Mouse (Mus musculus): ENCODE data around the gene Sarnp.
"Not testable (repeated sequence)": the region's sequence is repeated elsewhere in the genome, so short reads cannot be mapped to it uniquely, and the experiment has no call there.

Sarnp gene

DNA sequence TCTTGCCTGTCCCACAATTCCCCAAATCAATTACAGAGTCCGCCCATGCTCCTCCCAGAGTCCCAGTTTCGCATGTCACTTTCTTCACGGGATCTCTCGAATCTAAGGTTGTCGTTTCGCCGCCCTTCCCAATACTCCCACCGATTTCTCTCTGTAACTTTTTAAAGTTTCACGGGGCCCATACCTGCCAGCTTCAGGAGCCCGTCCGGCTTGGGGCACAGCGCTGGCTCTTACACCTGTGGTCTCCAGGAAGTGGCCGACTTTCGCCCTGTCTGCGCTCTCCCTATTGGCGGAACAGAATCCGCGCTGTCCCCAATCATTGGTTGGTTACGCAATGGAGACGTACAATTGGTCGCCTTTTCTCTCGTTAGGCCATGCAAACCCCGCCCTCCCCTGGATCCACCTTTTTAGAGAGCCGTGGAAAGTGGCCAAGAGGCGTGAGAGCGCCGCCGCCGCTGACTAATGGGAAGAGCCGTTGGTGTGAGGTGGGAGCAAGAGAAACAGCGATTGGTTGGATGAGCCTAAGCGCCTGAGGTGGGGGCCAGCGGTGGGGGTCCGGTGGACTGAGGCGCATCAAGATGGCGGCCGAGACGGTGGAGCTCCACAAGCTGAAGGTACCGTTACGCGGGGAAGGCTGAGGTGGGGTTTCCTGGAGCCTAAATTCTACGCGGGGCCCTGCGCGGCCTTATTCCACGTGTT, 4.4 kb downstream of the Sarnp start, which contains the start of gene Ormdl2:
Gene Ormdl2, minus strand, starts transcription at position 288 of the 699 bp plus-strand sequence.
- peak; percentile 99 for DNase-seq

DNA sequence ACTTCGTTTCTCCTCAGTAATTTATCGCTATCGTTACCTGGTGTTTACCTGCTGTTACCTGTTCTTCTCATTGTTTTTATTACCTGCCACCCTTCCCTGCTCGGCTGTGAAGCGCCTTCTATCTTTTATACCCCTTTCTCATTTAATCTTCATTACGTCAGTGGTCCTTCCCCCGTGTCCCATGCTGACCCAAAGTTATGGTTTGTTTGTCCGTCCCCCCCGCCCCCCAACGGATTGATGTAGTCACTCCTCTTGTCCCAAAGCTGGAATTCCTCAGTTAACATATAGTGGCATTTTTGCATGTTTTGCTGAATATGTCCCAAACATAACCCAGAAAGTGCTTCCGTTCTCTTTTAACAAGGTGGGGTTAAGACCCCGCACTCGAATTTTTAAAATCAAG, 5.0 kb downstream of the Sarnp start:
- no peak for DNase-seq

DNA sequence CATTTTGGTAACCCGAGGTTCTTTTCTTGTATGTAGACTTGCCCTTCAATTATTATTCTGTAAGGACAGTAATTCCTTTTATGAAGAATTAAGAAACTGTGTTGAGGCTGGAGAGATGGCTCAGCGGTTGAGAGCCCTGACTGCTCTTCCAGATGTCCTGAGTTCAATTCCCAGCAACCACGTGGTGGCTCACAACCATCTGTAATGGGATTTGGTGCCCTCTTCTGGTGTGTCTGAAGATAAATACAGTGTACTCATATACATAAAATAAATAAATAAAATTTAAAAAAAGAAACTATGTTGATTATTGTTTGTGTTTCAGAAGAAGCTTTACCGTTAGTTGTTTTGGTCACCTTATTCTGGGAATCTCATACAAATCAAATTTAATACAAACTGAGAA, 6.0 kb downstream of the Sarnp start:
- not testable (repeated sequence) for DNase-seq

DNA sequence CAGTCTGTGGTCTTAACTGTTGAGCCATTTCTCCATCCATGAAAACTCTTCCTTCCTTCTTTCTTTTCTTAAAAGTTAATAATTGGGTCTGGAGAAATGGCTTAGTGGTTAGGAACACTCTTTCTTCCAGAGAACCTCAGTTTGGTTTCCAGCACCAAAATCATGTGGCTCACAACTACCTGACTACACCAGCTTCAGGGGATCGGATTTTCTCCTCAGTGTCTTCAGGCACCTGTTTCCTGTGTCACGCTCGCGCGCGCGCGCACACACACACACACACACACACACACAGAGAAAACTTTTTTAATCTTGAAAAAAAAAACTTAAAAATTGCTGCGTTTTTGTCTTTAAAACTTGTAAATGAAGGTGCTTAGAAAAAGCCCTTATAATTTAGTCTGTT, 6.7 kb downstream of the Sarnp start:
- no peak for DNase-seq

DNA sequence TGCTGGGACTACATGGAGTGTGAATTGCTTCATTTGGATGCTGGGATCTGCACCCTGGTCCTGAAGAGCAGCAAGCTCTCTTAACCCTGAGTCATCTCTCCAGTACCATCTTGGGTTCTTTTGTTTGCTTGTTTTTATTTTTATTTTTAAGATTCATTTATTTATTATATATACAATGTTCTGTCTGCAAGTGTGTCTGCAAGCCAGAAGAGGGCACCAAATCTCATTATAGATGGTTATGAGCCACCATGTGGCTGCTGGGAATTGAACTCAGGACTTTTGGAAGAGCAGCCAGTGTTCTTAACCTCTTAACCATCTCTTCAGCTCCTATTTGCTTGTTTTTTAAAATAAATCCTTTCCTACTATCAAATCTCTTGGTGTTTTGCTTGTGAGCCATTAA, 20.3 kb downstream of the Sarnp start:
- DNase-seq = no peak

DNA sequence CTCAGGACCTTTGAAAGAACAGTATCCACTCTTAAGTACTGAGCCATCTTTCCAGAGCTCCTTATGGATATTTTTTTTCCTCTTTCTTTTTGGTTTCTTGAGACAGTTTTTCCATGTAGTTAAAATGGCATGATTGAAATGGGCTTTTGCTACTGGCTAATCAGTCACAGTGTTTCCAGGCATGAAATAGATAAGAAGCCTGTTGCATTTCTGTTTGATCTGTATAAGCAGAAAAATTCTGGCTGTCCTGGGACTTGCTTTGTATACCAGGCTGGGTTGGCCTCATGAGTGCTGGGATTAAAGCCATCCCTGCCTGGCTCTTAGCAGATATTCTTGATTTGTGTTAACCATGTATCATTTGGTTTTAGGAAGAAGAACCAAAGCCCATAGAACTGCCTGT, 22.3 kb downstream of the Sarnp start:
- no peak for DNase-seq

DNA sequence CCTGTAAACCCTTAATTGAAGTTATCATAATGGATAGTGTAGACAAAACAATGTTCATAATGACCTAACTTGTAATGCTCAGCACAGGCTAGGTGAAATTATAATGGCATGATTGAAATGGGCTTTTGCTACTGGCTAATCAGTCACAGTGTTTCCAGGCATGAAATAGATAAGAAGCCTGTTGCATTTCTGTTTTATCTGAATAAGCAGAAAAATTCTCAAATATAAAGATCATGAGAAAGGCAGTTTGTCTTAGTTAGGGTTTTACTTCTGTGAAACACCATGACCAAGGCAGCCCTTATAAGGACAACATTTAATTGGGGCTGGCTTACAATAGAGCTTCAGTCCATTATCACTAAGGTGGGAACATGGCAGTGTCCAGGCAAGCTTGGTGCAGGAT, 23.5 kb downstream of the Sarnp start:
- DNase-seq = no peak

DNA sequence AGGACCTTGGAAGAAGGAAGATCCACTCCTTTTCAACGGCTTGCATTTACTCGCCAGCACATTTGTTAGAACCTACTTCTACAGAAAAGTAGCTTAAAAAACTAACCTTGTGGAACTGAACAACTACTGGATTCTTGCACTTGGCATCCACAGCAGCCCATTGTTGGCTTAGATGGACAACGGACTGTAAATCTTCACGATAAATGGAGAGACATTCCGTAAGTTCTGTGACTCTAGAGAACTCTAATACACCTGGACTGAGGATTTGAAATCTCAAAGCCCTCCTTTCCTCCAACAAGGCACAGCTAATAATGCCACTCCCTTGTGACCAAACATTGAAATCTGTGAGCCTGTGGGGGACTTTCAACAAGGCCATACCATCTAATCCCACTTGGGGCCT, 26.1 kb downstream of the Sarnp start:
- DNase-seq = no peak

DNA sequence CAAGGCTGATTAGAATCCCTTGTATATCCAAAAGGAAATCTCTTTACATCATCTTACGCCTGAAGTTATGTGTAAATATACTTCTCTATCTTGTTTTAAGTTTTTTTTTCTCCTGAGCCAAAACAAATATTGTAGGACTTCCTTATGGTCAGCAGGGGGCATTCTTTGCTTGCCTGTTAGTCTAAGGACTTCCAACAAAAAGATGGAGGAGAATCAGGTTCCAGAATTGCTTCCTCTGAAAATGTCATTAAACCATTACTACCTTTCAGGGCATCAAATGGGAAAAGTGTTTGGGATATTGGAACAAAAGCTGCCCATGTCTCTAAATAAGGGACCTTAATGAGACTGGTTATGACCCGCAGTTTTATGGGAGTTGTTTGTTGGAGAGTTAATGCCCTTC, 28.4 kb downstream of the Sarnp start:
- DNase-seq = no peak

DNA sequence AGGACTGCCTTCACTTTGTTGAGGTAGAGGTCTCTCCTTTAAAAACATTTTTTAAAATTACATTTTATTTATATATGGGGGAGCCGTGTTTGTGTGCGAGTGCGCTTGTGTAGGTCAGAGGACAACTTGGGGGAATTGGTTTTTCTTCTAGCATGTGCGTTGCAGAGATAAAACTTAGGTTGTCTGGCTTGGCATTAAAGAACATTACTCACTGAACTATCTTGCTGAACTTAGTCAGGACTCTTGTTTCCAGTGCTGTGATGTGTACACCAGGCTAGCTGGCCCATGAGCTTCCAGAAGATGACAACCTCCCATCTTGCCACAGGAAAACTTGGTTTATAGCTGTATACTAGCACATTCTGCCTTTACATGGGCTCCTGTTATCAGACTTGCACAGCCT, 29.5 kb downstream of the Sarnp start:
- no peak for DNase-seq

DNA sequence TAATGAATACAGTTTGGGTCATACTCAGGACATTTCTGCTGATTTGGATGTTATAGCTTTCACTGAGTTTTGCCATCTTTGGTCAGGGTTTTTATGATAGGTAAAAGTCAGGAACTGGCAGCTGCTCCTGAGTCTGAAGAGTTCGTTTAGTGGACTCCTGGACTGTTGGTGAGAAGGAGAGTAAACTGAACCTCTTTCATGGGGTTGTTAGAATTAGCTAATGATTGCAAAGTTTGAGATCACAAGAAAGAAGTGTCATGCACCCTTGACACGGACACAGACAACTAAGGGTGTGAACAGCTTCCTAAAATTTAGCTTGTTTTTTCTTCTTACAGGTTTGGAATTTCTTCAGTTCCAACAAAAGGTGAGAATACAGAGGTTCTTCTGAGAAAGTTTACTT, 31.3 kb downstream of the Sarnp start:
- no peak for DNase-seq

DNA sequence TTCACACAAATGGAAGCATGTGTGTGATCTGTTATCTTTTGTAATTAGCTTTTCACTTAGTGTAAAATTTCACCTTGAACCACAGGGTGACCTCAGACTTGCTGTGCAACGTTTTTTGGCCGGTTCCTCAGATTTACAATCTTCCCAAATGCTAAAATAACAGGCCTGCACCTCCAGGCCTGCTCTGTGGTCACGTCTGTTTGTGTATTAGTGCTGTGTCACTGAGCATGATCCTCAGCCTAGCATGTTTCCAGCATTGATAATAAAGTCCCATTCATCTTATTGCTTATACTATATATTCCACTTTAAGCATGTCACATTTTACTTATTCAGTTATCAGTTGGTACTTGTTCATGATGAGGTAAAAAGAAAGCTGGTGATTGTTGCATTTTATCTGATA, 33.2 kb downstream of the Sarnp start:
- no peak for DNase-seq

DNA sequence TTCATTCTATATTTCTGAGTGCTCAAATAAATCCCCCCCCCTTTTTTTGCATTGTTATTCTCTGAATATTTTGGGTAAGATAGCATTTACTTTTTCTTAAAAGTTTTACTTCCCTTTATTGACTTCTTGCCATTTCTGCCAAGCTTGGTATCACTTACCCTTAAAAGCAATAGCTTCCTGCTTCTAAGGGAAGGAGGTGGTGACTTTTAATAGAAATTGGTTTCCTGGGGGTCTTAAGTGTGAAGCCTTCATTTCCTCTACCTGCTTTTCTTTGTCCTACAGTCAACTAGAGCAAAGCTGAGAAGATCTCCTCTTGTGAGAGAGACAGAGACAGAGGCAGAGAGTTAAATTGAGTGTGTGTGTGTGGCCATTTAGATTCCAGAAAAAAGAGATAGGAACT, 44.0 kb downstream of the Sarnp start:
- DNase-seq = no peak

DNA sequence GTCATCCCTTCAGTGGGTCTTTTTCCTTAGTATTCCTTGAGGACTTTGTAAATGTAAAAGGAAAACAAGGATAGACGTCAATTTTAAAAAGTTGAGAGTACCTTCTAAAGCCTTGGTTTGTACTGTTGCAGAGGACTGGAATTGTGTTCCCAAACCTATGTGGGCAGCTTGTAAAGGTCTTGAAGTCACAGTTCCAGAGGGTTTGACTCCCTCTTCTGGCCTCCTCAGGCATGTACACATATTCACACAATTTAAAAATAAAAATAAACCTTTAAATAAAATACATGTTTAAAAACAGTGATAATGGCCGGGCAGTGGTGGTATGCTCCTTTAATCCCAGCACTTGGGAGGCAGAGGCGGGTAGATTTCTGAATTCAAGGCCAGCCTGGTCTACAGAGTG, 48.9 kb downstream of the Sarnp start:
- no peak for DNase-seq

DNA sequence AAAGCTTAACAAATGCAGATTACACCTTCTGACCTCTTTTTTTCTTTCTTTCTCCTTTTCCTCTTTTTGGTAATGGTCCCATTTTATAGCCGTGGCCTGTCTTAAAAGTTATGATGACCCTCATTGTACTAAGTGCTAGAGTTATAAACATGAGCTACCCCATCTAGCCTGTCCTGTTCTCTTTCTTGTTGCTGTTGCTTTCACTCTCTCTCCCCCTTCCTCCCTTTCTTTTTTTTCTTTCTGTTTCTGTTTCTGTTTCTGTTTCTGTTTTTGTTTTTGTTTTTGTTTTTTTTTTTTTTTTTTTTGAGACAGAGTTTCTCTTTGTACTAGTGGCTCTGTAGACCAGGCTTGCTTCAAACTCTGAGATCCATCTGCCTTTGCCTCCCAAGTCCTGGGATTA, 49.4 kb downstream of the Sarnp start:
- DNase-seq = no peak

DNA sequence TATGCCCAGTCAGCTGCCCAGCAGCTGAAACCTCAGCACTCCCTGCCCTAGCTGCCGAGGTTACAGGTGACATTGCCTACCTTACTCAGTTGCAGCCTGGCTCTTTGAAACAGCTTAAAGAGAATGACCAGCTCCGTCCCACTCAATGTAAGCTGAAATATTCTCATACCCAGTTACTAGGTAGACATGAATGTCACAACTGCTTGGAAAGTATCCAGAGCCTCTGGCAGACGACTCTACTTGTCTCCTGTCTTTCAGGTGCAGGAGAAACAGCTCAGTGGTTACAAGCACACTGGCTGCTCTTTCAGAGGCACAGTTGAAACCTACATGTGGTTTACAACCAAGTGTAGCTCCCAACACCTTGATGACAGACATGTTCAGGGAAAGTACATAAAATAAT, 53.2 kb downstream of the Sarnp start:
- DNase-seq = no peak

DNA sequence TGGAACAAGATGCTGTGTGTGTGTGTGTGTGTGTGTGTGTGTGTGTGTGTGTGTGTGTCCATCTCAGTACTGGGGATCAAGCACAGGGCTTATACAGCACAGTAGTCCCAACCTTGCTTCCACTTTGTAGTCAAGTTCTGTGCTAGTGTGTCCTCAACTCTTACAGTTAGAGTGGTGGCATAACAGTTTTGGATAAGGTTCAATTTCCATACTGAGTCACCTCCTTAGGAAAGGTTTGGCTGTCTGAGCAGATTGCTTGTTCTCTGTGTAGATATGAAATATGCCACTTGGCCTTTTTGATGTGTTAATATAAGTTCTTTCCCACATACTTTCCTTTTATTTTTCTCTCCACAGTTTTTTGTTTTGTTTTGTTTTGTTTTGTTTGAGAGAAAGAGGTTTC, 61.2 kb downstream of the Sarnp start:
- DNase-seq = no peak

DNA sequence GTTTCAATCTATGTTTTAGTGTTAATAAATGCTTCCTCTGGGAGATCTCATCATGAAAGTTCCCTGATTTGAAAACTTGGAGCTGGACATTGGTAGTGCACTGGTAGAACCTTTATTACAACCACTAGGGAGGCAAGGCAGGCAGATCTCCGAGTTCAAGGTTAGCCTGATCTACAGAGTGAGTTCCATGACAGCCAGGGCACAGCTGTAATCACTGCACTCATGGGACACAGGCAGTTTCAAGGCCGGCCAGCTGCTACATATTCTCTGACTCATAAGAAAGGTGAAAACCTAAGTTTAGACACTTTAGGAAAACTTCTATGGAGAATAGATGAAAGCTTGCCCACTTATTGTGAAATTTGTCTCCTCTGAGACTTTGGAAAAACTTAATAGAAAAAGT, 61.7 kb downstream of the Sarnp start:
- no peak for DNase-seq

DNA sequence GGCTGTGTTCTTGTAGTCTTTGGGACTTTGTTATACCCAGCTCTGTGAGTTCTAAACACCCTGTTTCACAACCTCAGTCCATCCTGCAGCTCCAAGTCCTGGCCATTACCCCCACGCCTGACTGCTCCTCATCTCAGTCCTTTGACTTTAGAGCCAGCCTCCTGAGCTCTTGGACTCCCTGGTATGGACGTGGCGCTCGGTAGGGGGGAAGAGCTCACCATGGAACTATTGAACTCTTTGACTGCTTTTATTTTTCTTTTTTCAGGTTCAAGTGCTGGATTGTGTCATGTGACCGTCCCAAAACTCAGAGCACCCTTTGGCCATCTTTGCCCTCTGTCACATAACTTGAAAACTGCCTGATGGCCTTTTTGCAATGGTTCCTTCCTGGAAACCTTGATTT, 64.9 kb downstream of the Sarnp start:
- no peak for DNase-seq

DNA sequence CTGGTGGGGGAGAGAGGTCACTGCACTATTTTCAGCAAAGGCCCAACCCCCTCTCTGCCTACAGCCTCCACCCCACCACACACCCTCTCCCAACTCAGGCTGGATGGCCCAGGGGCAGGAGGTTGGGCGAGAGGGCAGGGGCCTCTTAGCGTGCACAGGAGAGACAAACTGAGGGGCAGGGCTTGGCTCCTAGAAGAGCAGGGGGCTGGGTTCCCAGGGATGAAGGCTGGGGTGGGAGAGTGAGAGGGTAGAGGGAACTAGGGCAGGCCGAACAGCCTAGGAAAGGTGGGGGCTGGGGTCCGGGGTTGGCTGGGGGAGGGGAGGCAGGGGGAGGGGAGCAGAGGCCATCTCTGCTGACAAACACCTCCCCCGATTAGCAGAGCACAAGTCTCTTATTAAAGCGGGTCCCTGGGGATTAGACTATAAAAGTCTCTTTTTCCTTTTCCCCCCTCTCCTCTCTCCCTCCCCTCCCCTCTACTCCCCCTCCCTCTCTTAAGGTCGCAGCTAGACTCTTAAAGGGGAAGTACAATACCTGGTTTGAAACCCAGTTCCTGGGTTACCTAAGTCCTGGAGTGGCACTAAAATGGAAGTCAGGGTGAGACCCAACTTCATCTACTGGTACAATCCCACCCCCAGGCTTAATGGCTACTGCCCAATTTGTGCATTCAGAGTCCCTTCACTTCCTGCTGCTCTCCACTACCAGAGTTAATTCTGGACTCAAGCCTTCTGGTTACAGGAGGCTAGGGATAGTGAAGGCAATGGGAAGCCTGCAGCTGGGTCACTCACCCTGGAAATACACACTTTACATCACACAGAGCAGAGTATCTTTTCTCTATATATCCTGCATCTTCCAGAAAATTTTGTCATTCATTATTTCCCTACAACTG, 72.1 kb downstream of the Sarnp start:
- DNase-seq = no peak

DNA sequence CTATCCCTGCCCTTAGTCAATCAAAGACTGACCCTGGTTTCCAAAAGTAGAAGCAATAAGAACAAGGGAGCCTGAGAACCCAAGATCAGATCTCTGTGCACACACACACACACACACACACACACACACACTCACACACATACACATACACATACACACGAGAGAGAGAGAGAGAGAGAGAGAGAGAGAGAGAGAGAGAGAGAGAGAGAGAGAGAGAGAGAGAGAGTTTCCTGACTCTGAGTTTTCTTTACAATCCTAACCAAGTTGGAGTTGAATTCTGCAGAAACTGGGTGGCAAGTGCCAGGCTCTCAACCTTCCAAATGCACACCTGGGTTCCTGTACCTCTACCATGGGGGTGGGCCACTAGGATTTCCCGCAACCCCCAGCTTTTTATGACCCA, 72.7 kb downstream of the Sarnp start:
- DNase-seq = no peak

DNA sequence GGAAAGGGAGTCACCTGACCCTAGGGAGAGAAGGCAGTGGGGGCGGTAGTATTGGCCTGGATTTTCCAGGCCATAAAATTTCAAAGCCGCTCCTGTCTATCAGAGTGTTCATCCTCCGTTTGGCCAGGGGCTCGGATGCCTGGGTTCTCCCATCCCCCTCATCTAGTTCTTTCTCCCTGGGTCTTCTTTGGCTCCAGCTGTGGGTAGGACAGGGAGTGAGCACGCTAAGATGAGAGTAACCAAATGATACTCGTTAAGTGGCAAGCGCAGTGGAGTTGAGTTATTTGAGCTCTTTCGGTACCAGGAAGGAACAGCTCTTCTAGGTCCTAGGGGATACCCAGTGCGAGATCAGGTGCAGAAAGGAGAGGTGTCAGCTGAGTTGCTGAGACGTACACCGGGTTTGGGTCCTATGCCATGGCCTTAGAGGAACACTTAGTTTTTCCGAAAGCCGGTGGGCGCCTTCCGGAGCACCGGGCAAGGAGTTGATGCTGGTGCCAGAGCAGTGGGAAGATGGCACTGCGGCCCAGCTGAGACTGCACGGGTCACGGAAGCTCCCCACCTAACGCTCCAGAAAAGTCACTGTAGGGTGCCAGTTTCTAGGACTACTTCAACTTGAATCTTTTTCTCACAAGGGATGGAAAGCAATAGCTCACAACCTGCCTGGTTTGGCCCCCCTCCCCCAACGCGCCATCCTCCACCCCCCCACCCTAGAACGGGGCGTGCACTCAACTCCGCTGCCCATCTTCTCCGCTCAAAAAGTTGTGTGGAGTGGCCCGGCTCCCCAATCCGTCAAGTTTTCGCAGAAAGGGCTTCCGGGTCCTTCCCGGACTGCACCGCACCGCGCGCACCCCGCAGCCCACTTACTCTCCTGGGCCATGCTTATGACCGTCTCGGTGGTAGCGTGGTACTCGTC, 73.5 kb downstream of the Sarnp start:
- DNase-seq = no peak

All from cerebellum, adult 18-20 months (tissue).